Mouse (Mus musculus) heart, postnatal 4 days (tissue): ENCODE data around the gene 1700001C02Rik. TPM values are rescaled to one million over a fixed set of nuclear protein-coding genes. Genes with fewer than 3 reads are reported as not detected.

Source experiments
- DNase-seq: peaks from one replicate; pipeline ENCODE4 v3.0.0; 2021
- total RNA-seq, 2 experiments: library from RNA; stranded (reverse); gene quantifications; 2 replicates each; pipeline ENCODE4 v1.2.3; 2021

1700001C02Rik gene
- total RNA-seq, 2 experiments from 2014 or later: not detected

DNA sequence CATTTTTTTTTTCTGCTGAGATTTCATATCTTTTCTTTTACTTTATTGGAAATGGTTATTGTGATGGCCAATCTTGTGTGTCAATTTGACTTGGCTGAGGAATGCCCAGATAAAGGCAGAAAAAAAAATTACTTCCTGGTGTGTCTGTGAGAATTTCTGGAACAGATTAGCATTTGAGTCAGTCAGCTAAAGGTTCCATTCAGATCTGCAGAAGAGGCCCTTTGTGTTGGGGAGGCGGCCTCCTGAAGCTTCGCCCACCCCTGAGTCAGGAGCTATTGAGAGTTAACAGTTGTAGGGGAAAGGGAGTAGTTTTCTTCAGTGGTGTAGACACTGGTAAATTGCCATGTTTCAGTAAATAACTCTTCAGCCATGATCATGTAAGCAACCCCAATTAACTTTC lies 29.4 kb downstream of the 1700001C02Rik start:
- DNase-seq: no peak

DNA sequence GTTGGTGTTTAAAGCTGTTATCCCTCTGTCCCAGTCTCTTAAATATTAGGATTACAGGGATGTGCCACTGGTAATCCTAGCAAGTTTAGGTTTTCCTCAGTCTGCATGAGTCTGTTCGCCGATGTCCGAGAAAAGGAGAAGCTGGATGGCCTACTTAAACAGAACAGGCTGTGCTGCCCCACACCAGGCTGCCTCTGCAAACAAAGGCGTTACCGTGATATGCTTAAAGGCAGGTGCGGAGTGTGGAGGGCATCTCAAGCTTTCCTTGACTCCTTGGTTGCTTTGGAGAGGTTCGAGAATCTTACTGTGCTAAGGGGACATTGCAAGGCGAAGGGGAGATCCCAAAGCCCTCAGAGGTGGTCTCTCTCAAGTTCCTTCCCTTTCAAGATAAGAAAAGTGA lies 31.0 kb downstream of the 1700001C02Rik start:
- DNase-seq: no peak

DNA sequence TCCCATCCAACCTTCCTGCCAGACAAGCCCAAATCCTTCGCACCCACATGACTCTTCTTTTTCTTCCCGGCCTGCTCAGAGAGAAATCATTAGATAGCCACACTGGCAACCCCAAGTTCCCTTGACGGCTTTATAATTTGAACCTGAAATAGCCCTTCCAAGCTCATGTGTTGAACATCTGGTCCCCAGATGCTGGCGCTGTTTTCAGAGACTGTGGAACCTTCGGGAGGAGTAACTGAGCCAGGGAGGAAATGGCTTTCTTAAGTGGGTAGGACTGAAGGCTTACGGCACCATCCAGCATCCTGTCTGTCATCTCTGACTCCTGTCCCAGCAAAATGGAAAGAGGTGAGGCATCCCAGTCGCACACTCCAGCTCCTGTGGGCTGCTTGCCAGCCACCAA lies 31.5 kb downstream of the 1700001C02Rik start:
- no peak for DNase-seq

DNA sequence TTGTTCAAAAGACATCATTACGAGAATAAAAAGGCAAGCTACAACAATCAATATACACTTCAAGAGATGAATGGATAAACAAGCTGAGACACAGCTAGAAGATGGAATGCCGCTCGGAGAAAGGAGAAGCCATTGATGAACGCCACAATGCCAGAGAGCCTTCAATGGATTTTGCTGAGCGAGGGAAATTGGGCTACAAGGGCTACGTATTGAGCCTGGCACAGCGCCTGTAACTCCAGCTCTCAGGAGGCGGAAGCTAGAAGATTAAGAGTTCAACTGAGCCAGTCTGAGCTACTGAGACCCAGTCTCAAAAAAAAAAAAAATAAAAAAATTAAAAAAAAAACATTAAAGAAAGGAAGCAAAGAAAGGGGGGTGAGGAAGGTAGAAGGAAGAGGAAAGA lies 47.3 kb downstream of the 1700001C02Rik start:
- no peak for DNase-seq

DNA sequence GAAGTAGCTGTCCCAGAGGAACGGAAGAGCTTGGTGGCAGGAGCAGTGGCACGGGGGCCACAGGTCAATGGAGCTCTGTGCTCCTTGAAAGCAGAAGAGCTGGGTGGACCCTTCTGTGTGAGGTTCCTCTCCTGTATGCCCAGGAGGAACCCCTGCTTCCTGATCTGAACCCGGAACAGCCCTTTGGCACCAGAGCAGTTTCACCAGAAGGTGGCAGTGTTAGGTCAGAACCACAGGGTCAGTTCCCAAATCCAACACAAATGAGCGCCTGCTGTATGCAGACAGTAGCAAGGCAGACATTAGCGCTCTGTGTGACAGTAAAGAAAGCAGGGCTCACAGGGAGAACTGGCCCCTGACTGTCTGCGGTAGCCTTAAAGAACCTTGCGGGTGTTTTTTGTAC lies 50.5 kb downstream of the 1700001C02Rik start:
- DNase-seq: peak; percentile 78

DNA sequence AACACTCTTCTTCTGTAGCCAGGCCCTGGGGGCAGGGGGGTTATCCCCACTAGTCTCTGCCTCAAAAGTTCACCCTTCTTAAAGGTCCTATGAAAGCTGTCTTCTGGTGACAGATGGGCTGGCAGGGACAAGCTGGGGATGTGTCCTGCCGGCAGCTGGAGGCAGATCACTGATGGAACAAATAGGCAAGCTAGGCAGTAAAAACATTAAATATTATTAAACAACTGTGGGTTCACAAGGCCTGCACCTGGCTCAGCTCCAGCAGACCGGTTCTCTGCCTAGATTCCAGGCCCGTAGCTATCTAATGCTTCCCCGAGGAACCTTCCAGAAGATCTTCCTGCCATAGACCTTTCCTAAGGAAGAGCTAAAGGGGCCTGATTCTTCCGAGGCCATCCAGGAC lies 52.3 kb downstream of the 1700001C02Rik start:
- DNase-seq: no peak

DNA sequence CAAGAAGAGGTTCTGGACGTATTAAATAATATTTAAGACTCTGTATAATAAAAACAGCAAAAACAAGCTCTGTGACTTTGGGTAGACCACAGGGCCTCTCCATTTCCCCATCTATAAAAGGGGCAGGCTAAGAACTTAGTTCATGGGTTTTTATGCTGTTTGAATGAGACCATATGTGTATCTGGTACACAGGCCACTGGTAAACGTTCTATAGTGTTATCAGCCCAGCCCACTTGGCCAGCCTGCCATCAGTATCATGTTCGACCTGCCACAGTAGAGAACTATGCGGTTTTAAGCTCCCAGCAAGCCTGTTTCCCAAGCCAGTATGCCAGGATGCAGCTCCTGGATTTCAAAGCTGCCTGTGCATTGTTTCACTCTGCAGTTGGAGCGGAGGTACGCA lies 52.7 kb downstream of the 1700001C02Rik start:
- no peak for DNase-seq

DNA sequence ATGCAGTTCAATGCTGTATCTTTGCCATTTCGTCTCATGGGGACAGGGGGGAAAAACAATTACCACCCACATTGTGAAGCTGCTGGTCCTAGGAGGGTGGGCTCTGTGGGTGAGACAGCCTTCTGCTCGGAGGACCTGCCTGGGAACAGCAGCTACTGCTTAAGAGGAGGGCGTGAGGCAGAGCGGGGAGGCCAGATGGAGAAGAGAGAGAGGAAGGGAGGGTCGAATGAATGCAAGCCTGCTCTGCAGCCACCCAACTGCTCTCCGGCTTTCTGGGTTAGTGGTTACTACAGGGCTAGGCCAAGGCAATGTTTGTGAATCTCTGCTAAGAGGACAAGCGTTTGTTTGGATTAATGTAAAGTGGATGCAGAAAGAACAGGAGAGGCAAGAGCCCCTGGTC lies 53.6 kb downstream of the 1700001C02Rik start:
- DNase-seq: no peak

DNA sequence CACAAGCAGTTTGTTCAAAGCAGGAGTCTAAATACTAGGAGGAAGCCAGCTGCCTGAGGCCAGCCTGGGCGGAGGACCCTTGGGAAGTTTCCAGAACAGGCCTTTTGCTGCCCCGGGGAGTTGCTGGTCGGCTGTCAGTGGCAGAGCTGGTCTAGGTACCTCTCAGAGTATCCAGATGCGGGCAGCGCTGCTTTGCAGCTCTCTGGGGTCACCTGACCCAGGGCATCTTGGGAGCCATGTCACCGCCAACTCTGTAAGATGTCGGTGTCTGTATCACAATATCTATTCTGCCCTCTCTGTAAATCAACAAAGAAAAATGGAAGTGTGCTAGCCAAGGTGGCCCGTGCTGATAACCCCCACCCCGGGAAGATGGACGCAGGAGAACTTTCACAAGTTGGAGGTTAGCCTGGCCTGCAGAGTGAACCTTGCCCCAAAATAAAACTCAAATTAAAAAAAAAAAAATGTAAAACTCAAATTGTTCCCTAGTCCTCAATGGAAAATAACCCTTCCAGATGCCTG lies 54.4 kb downstream of the 1700001C02Rik start:
- DNase-seq: no peak

DNA sequence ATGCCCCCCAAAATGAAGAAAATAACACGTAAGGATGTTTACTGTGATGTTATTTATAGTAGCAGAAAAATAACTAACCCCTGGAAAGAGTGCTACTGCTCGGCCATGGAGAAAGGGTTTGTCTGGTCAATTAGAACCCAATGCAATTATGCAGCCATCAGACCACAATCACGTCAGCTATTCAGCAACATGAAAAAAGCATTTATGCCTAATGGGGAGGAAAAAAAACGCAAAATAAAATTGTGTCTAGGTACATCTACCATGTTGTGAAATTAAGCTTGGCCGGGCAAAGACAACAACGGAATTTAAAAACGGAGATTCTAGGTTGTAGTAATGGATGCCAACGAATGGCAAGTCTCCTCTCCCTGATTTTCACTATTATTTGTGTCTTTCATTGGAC lies 56.6 kb downstream of the 1700001C02Rik start:
- DNase-seq: no peak

DNA sequence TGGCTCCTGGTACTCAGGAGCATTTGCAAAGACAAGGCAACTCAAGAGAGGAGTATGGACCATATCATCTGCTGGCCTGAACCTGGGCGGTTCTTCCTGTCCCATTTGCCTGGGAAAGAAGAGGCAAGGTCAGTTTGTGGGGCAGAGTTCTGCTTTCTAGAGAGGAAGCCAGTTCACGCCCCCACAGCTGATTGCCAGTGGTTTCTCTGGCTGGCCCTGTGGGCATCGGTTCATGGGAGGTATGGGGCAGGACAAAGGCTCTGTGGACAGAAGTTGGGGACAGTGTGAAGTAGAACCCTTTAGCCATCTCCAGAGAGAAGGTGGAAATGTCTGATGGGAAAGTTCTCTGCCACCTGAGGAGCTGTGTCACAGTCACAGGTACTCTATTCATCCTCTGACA lies 57.3 kb downstream of the 1700001C02Rik start:
- DNase-seq: no peak

DNA sequence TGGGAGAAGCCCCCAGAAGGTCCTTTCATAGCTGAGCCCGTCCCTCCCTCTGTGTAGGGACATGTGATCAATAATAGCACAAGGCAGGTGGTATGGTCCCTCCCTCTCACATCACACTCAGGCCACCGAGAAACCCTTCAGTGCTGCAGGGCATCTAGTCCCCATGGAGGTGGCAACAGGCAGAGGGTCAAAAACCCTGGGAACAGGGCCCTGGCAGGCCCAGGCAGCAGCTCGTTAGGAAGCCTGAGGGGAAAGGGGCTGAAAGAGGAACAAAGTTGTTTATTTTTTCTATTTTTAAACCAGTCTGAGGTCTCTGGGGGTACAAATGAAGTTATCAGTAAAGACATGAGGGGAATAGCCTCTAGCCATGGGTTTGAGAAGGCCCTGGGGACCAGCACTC lies 58.4 kb downstream of the 1700001C02Rik start:
- no peak for DNase-seq

DNA sequence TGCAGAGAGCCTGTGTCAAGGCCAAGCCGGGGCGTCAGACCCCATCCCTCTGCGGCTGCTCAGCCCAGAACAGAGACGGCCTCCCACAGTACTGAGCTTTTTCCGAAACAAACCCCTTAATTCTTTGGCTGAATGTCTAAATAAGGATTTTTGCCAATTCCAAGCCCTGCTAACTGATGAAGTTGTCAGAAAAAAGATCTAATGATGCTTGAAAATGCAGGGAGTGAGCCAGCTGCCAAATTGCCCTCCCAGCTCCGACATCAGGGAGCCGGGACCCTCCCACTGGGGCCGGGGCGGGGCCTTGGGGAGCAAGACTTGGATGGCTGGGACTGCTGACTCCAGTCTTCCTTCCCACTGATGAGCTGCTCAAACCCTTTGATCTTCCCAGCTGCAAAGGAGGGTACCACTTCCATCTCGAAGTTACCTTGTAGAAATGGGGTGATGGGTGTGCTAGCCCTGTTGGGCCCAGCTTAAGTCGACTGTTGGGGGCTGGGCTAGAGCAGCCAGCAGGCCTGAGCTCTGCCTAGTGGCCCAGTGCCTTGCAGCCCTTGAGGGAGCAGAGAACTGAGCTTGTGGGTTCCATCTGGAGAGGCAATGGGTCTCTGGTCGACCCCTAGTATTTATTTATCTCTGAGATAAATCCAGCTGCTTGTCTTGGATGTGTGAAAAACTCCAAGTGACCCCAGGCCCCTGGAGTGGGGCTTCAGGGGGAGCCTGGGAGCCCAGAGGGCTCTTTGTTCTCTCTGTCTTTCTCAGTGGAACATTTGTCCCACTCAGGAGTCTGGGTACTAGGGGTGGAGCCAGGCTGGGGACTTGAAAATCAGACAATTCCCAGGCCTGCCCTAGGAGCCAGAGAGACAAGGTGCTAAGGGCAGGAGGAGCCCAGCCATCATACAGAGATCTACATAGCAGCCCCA lies 60.3 kb downstream of the 1700001C02Rik start:
- peak; percentile 39 for DNase-seq

DNA sequence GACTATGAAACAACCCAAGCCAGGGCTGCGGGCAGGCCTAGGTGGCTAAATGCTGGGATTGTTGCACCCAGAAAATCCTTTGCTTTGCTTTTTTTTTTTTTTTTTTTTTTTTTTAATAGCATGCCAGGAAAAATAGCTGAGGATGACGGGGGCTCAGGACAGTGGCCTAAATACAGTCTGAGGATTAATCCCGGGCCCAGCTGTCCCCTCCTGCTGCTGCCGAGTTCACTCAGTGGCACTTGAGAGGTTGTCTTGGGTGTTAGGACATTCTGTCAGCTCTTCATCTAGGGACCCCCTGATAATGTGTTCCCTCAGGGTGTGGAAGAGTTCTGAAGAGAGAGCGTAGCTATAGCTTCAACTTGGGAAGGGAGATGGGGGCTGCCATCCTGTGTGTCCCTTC lies 61.3 kb downstream of the 1700001C02Rik start:
- no peak for DNase-seq

DNA sequence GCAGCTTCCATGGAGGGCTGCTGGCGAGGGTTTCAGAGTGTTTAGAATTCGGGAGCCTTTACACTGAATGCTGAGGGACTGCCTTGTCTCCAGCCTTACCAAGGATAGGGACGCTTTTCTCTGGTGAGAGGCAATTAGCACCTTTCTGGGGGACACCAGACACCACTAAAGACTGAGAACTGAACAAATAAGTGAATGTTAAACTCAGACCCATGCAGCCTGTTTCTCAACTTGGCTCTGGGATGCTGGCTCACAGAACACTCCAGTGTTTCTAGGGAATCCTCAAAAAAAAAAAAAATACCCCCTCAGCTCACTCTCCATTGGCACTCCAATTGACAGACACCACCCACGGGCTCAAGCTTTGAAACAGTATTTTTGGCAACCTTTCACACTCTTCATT lies 63.1 kb downstream of the 1700001C02Rik start:
- DNase-seq: no peak

Other genes starting within 250 kb of the 1700001C02Rik start
- 10 to 100 TPM; 22.8 to 24.9 TPM for gene Selenoi, start 233.5 kb upstream of the 1700001C02Rik start, total RNA-seq
- gene Drc1, start 184.7 kb upstream of the 1700001C02Rik start, total RNA-seq: under 1 TPM in 1 of 2 experiments, not detected in 1; 0.11 TPM
- gene Otof, start 4.1 kb upstream of the 1700001C02Rik start, total RNA-seq: under 1 TPM; 0.05 to 0.07 TPM
- gene Cib4, start 79.8 kb downstream of the 1700001C02Rik start, total RNA-seq: not detected
- gene Kcnk3, start 122.1 kb downstream of the 1700001C02Rik start, total RNA-seq: 100 to 1,000 TPM; 145 TPM
- gene Slc35f6, start 181.9 kb downstream of the 1700001C02Rik start, total RNA-seq: 10 to 100 TPM; 35.1 to 38.5 TPM
- gene Cenpa, start 200.7 kb downstream of the 1700001C02Rik start, total RNA-seq: 100 to 1,000 TPM; 141 to 145 TPM
- gene Dpysl5, start 245.5 kb downstream of the 1700001C02Rik start, total RNA-seq: 1 to 10 TPM; 1.6 to 2.0 TPM